Mouse (Mus musculus): Measurements from ENCODE around the gene 4921504E06Rik. TPM values are rescaled to one million over a fixed set of nuclear protein-coding genes. Genes with fewer than 3 reads are reported as not detected.

4921504E06Rik gene
- total and polyA plus RNA-seq, 2 experiments from 2014 or later: not detected

DNA sequence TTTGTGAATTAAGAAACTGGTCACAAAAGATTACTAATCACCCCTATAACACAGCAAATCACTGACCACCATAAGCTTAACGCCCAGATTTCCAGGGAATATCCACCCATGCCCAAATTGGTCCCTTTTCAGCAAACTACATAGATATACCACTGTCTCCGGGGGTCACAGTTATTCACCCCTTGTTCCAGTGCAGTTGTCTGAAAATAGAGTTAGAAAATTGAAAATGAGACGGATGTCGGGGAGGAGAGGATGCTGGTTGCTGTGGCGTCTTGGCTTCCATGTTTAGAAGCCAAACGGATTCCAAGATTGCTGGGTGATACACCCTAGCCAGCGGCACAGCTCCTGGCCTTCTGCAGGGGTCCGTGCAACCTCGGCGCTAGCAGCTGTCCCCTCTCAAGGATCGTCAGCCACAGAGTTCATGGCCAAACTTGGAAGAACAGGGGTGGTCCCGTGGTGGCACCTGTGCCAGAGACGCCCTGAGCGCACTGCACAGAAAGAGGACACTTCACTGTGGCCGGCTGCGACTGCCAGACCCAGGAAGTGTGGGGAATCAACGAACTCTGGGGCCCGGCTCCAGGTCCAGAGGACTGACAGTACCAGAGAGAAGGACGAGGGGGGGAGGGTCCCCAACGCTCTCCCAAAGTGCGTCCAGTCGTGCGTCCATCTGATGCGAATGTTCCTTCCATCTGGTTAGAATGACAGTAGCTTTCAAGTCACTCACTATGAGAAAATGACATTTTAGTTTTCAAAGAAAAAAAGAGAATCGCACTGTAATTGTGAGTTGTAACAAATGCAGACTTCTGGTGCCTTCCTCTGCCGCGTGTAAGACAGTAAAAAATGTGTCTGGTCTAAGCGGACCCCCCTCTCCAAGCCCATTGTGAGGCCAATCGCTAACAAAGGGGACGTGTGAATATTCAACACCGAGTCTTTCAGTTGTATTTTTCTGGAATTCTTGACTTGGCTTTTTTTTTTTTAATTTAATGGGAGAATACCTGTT, 123.7 kb downstream of the 4921504E06Rik start:
- no peak for ATAC-seq (ENCODE audit: insufficient read depth, low read depth)
- no peak for TF ChIP-seq CTCF (IDR thresholded peaks at IDR 0.05; ENCODE audit: low read depth)
- no peaks in the 10 kb centered on the region for H3K36me3 ChIP-seq (replicated peaks; ENCODE audit: control insufficient read depth, insufficient read depth, low read length)
- DNase-seq (ENCODE audit: low spot score): no peak
- H3K4me2 ChIP-seq (ENCODE audit: low read depth, low read length): no peak overlapping the region
- H3K4me3 ChIP-seq (ENCODE audit: low read depth, low read length): no peak overlapping the region
- 6% methylated on average over 31 of the region's 31 CpGs for WGBS
- no peak overlapping the region for H3K9ac ChIP-seq (replicated peaks; ENCODE audit: low read depth, low read length)
- H3K27ac ChIP-seq (ENCODE audit: low read depth): no peak overlapping the region
- peaks cover 5% of the 10 kb centered on the region; the same call in 1 of the 2 replicates for H3K4me1 ChIP-seq (ENCODE audit: control insufficient read depth, insufficient read depth)
- no peaks in the 10 kb centered on the region for H3K9me3 ChIP-seq (replicated peaks; ENCODE audit: control insufficient read depth, low read length)
- H3K27me3 ChIP-seq (ENCODE audit: control insufficient read depth, insufficient read depth, low read length): peaks cover 77% of the 10 kb centered on the region

DNA sequence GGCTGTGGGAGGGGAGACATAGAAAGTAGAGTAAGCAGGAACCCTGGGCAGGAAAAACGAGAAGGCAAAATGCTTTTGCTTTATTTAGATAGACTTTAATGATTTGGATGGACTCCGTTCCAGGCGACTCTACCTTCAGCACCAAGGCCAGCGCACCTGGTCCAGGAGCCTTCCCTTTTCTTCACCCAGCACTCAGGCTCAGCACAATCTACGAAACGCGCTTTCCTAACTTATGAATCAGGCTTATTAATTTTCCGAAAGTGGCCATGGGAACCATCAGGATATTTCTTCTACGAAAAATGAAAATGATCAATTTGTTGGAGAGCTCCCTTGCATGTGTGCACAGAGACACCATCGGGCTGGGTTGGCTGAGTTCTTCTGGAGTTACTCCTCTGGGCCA, 124.7 kb downstream of the 4921504E06Rik start:
- H3K36me3 ChIP-seq (replicated peaks; ENCODE audit: control insufficient read depth, insufficient read depth, low read length): no peaks in the 10 kb centered on the region
- 7% methylated on average over 10 of the region's 10 CpGs for WGBS
- H3K4me2 ChIP-seq (ENCODE audit: low read depth, low read length): no peak overlapping the region
- DNase-seq (ENCODE audit: low spot score) (peak; percentile 54), ATAC-seq (ENCODE audit: insufficient read depth, low read depth) (no peak)
- no peak overlapping the region for H3K4me3 ChIP-seq (ENCODE audit: low read depth, low read length)
- H3K27me3 ChIP-seq (ENCODE audit: control insufficient read depth, insufficient read depth, low read length): peaks cover 74% of the 10 kb centered on the region
- H3K9ac ChIP-seq (replicated peaks; ENCODE audit: low read depth, low read length): no peak overlapping the region
- no peaks in the 10 kb centered on the region for H3K9me3 ChIP-seq (replicated peaks; ENCODE audit: control insufficient read depth, low read length)
- peaks cover 5% of the 10 kb centered on the region; the same call in 1 of the 2 replicates for H3K4me1 ChIP-seq (ENCODE audit: control insufficient read depth, insufficient read depth)
- TF ChIP-seq EP300 (IDR thresholded peaks at IDR 0.05; ENCODE audit: low read depth) (no peak), CTCF (IDR thresholded peaks at IDR 0.05; ENCODE audit: low read depth) (no peak)
- H3K27ac ChIP-seq (ENCODE audit: low read depth): no peak overlapping the region

DNA sequence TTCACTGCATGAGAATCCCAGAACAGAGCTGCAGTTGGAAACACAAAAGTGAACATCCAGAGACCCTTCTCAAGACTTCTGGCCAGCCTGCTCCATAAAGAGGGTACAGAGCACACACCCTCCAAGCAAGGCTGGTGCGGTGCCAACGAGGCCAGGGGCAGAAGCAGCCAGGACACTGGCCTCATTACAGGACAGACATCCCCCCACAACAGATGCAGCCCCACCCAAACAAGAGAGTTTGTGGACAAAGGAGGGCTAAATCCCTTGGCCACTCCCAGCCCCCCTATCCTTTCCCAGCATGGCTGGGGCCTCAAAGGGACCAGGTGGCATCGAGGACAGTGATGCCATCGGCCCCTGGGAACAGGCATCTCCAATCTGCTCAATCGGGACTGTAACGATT, 130.6 kb downstream of the 4921504E06Rik start:
- Histone ChIP-seq H3K4me1 (ENCODE audit: control insufficient read depth, insufficient read depth) (no peaks in the 10 kb centered on the region), H3K27ac (ENCODE audit: low read depth) (no peak overlapping the region), H3K9ac (replicated peaks; ENCODE audit: low read depth, low read length) (no peak overlapping the region), H3K4me3 (ENCODE audit: low read depth, low read length) (no peak overlapping the region), H3K9me3 (replicated peaks; ENCODE audit: control insufficient read depth, low read length) (no peaks in the 10 kb centered on the region), H3K27me3 (ENCODE audit: control insufficient read depth, insufficient read depth, low read length) (0 out of 2 replicates have a peak, but pooled peaks cover 24% of the 10 kb centered on the region), H3K4me2 (ENCODE audit: low read depth, low read length) (no peak overlapping the region), H3K36me3 (replicated peaks; ENCODE audit: control insufficient read depth, insufficient read depth, low read length) (no peaks in the 10 kb centered on the region)
- TF ChIP-seq EP300 (IDR thresholded peaks at IDR 0.05; ENCODE audit: low read depth) (no peak), CTCF (IDR thresholded peaks at IDR 0.05; ENCODE audit: low read depth) (no peak)
- DNase-seq (ENCODE audit: low spot score) (no peak), ATAC-seq (ENCODE audit: insufficient read depth, low read depth) (no peak)
- WGBS: 73% methylated on average over 6 of the region's 6 CpGs

DNA sequence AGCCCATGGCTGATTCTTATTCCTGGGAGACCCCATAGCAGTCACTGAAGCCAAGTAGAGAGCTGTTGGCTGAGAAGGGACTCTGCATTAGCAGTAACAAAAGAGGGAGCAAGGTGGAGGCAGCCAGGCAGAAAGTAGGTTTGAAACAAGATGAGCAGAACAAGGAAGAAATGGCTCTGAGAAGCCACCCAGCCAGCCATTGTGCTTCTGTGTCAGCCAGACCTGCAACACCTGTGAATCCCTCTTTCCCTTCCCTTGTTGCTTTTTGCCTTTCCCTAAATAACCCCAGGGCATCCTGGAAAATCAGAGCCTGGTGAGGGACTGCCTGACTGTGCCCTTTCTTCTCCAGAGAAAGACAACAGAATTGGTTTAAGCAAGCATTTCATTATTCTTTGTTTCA, 131.5 kb downstream of the 4921504E06Rik start:
- Histone ChIP-seq H3K4me2 (ENCODE audit: low read depth, low read length) (no peak overlapping the region), H3K4me3 (ENCODE audit: low read depth, low read length) (no peak overlapping the region), H3K9ac (replicated peaks; ENCODE audit: low read depth, low read length) (no peak overlapping the region), H3K4me1 (ENCODE audit: control insufficient read depth, insufficient read depth) (no peaks in the 10 kb centered on the region), H3K9me3 (replicated peaks; ENCODE audit: control insufficient read depth, low read length) (no peaks in the 10 kb centered on the region), H3K27ac (ENCODE audit: low read depth) (no peak overlapping the region), H3K27me3 (ENCODE audit: control insufficient read depth, insufficient read depth, low read length) (0 out of 2 replicates have a peak, but pooled peaks cover 18% of the 10 kb centered on the region), H3K36me3 (replicated peaks; ENCODE audit: control insufficient read depth, insufficient read depth, low read length) (no peaks in the 10 kb centered on the region)
- ATAC-seq (ENCODE audit: insufficient read depth, low read depth) (no peak), DNase-seq (ENCODE audit: low spot score) (no peak)
- TF ChIP-seq CTCF (IDR thresholded peaks at IDR 0.05; ENCODE audit: low read depth): no peak
- TF ChIP-seq EP300 (IDR thresholded peaks at IDR 0.05; ENCODE audit: low read depth): no peak

DNA sequence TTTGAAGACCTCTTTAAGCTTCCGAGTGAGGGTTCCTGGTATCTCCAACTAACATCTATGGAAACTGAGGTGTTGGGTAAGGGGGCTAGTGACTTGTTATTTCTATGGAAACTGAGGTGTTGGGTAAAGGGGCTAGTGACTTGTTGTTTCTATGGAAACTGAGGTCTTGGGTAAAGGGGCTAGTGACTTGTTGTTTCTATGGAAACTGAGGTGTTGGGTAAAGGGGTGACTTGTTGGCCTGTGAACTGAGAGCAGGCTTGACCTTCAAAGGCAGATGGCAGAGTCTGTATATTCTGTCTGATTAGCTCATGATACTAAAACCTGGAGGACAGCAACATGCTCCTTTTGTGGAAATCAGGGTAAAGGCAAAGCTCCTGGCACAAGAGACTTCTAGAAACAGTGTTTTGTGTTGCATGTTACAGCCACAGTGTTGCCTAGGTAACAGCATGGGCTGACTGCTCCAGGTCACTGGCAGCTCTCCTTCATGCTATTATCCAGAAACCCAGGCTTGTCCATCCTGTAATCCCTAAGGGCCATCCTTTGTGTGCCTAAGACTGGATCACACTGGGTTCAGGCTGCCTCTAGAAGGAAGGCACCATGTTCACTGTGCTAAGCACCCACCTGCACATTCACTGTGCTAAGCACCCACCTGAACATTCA, 133.9 kb downstream of the 4921504E06Rik start:
- no peaks in the 10 kb centered on the region for H3K4me1 ChIP-seq (ENCODE audit: control insufficient read depth, insufficient read depth)
- 54% methylated on average over 1 of the region's 1 CpGs for WGBS
- H3K4me3 ChIP-seq (ENCODE audit: low read depth, low read length): no peak overlapping the region
- ATAC-seq (ENCODE audit: insufficient read depth, low read depth) (no peak), DNase-seq (ENCODE audit: low spot score) (no peak)
- no peak overlapping the region for H3K27ac ChIP-seq (ENCODE audit: low read depth)
- H3K36me3 ChIP-seq (replicated peaks; ENCODE audit: control insufficient read depth, insufficient read depth, low read length): no peaks in the 10 kb centered on the region
- no peak overlapping the region for H3K4me2 ChIP-seq (ENCODE audit: low read depth, low read length)
- H3K9ac ChIP-seq (replicated peaks; ENCODE audit: low read depth, low read length): no peak overlapping the region
- H3K27me3 ChIP-seq (ENCODE audit: control insufficient read depth, insufficient read depth, low read length): 0 out of 2 replicates have a peak, but pooled peaks cover 6% of the 10 kb centered on the region
- no peak for TF ChIP-seq EP300 (IDR thresholded peaks at IDR 0.05; ENCODE audit: low read depth)
- no peak for TF ChIP-seq CTCF (IDR thresholded peaks at IDR 0.05; ENCODE audit: low read depth)
- no peaks in the 10 kb centered on the region for H3K9me3 ChIP-seq (replicated peaks; ENCODE audit: control insufficient read depth, low read length)

Data from heart, postnatal 0 days (tissue).